Mouse (Mus musculus) liver, adult 2 months (tissue): Measurements from ENCODE around the gene Kif14.

Source experiments
- CTCF ChIP-seq: fragments of 200-500 bp; IDR thresholded peaks from 2 replicates; pipeline ENCODE4 v1.5.1; 2011; ENCODE audit warnings: low read depth, low read length, control low read depth
- POLR2A ChIP-seq: fragments of 200-500 bp; IDR thresholded peaks from 2 replicates; pipeline ENCODE4 v1.6.1; 2011; ENCODE audit warnings: low read length, control low read depth; ENCODE audit not compliant: insufficient read depth; ENCODE audit errors: extremely low read depth

- TF ChIP-seq CTCF (no peak), POLR2A (no peak)
Measured at GRCm38 (mm10) chr1:136558762-136559161, 92.6 kb downstream of the Kif14 start.
